Mouse (Mus musculus): ENCODE measurements around the gene Htr6.

DNA sequence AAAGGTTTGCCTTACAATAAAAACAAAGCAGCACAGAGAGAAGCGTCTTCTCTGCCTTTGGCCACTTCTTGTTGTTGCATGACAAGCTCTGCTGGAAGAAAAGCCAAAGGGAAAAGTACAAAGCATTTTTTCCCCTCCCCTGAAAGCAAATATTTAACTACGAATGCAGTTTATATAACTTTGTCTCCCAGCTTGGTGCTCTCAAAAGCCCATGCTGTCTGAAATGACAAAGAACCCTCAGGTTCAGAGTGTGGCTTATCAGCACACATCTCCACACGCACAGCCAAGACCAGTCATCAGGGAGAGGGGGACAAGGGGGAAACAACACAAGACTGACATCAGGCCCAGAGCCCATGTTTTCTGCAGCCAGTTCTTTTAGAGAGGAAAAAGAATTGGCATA, 36.1 kb upstream of the Htr6 start:
- TF ChIP-seq CTCF (IDR thresholded peaks at IDR 0.05; ENCODE audit: extremely low read depth, insufficient read length, insufficient replicate concordance, low read depth, low read length) (no peak), POLR2A (IDR thresholded peaks at IDR 0.05; ENCODE audit: low read depth, low read length) (no peak)

Data from small intestine, adult 2 months (tissue).